Mouse (Mus musculus): ENCODE measurements around the gene Clstn1.

- TF ChIP-seq CTCF (IDR thresholded peaks at IDR 0.05; ENCODE audit: low read depth, low read length) (no peak), POLR2A (IDR thresholded peaks at IDR 0.05; ENCODE audit: insufficient read depth, low read length) (no peak), EP300 (IDR thresholded peaks at IDR 0.05; ENCODE audit: insufficient read depth, low read depth, low read length) (no peak)
These were observed 8.8 kb downstream of the Clstn1 start for GRCm38 (mm10) chr4:149594913-149595581.

All from ES-Bruce4 (cell line).